In genomic region chr10:78134400-78134799, GRCm38 (mm10) we compare ENCODE assay signal across 10 mouse cellular contexts. TPM values are rescaled to one million over a fixed set of nuclear protein-coding genes. Genes with fewer than 3 reads are reported as not detected.
DNase-seq lines count a peak whose midpoint lies in the region; ATAC-seq and TF ChIP-seq lines count a peak whose summit lies in the region.
"Had no signal": no experiment of that assay in that cellular context is flagged by ENCODE, and none has a peak within 500 bp of the region (broad histone marks: within the 10 kb centered on the region; RNA-seq: fewer than 3 reads in every experiment).

No protein-coding gene starts in this region.

- no peak for DNase-seq in gastrocnemius, adult 2 months
- DNase-seq in gastrocnemius, postnatal 14 days = no peak
- no peak for DNase-seq in midbrain, embryonic 11.5 days (ENCODE audit: low spot score, missing footprints)
- peak; percentile 28 for DNase-seq in thymus, postnatal 25 days
- DNase-seq in adrenal gland, postnatal 10 days = no peak
- DNase-seq in hindbrain, postnatal 0 days (ENCODE audit: low spot score) = no peak
- DNase-seq: cerebellum, adult 11-12 months; right cerebral cortex, postnatal 25 days had no signal

- no peaks in the 10 kb centered on the region for H3K27me3 ChIP-seq in midbrain, embryonic 13.5 days
- H3K27me3 ChIP-seq in midbrain, embryonic 11.5 days (ENCODE audit: control insufficient read depth, insufficient read depth, low read length) = no peaks in the 10 kb centered on the region
- no peaks in the 10 kb centered on the region for H3K27me3 ChIP-seq in limb, embryonic 13.5 days
- no peaks in the 10 kb centered on the region for H3K27me3 ChIP-seq in hindbrain, postnatal 0 days (ENCODE audit: insufficient read depth, low read length)

- no peak for TF ChIP-seq CTCF in gastrocnemius, adult 2 months (IDR thresholded peaks at IDR 0.05)
- TF ChIP-seq CTCF in hindbrain, postnatal 0 days (IDR thresholded peaks at IDR 0.05; ENCODE audit: low read depth) = no peak

- WGBS in midbrain, embryonic 13.5 days = 77% methylated on average over 4 of the region's 4 CpGs
- WGBS in midbrain, embryonic 11.5 days = 66% methylated on average over 4 of the region's 4 CpGs
- 73% methylated on average over 4 of the region's 4 CpGs for WGBS in limb, embryonic 13.5 days
- 75% methylated on average over 4 of the region's 4 CpGs for WGBS in hindbrain, postnatal 0 days

- H3K36me3 ChIP-seq in midbrain, embryonic 13.5 days = no peaks in the 10 kb centered on the region
- no peaks in the 10 kb centered on the region for H3K36me3 ChIP-seq in midbrain, embryonic 11.5 days (ENCODE audit: control insufficient read depth, insufficient read depth, low read length)
- no peaks in the 10 kb centered on the region for H3K36me3 ChIP-seq in limb, embryonic 13.5 days
- H3K36me3 ChIP-seq in hindbrain, postnatal 0 days (ENCODE audit: insufficient read depth, low read length) = no peaks in the 10 kb centered on the region

- intact Hi-C loops in gastrocnemius, adult 2 months (cut with DNase I) = no loop called here
- intact Hi-C loops in gastrocnemius, postnatal 14 days (cut with DNase I; ENCODE audit: low total_unique reads) = no loop called here

- peak overlapping the region; percentile 51; the same call in 1 of the 2 replicates for H3K27ac ChIP-seq in gastrocnemius, adult 2 months
- H3K27ac ChIP-seq in midbrain, embryonic 13.5 days = no peak overlapping the region
- H3K27ac ChIP-seq in midbrain, embryonic 11.5 days (ENCODE audit: low read depth, low read length) = no peak overlapping the region
- no peak overlapping the region for H3K27ac ChIP-seq in limb, embryonic 13.5 days
- no peak overlapping the region for H3K27ac ChIP-seq in hindbrain, postnatal 0 days

- no peak for ATAC-seq in midbrain, embryonic 13.5 days
- no peak for ATAC-seq in midbrain, embryonic 11.5 days (ENCODE audit: low FRiP score)
- no peak for ATAC-seq in limb, embryonic 13.5 days (ENCODE audit: low FRiP score, low read depth)
- no peak for ATAC-seq in hindbrain, postnatal 0 days

- H3K9ac ChIP-seq in midbrain, embryonic 13.5 days (replicated peaks) = 0 out of 2 replicates have a peak overlapping the region, but pooled peaks have one; percentile 10
- no peak overlapping the region for H3K9ac ChIP-seq in midbrain, embryonic 11.5 days (ENCODE audit: low read length)
- peak overlapping the region; percentile 31; the same call in 1 of the 2 replicates for H3K9ac ChIP-seq in limb, embryonic 13.5 days
- no peak overlapping the region for H3K9ac ChIP-seq in hindbrain, postnatal 0 days (replicated peaks; ENCODE audit: low read length)

- no peak overlapping the region for H3K4me3 ChIP-seq in gastrocnemius, adult 2 months
- H3K4me3 ChIP-seq in midbrain, embryonic 13.5 days (replicated peaks) = no peak overlapping the region
- H3K4me3 ChIP-seq in midbrain, embryonic 11.5 days (ENCODE audit: low read depth, low read length) = no peak overlapping the region
- H3K4me3 ChIP-seq in limb, embryonic 13.5 days = no peak overlapping the region
- no peak overlapping the region for H3K4me3 ChIP-seq in hindbrain, postnatal 0 days (ENCODE audit: low read length)

- no peak overlapping the region for H3K4me2 ChIP-seq in midbrain, embryonic 13.5 days (replicated peaks)
- H3K4me2 ChIP-seq in midbrain, embryonic 11.5 days = no peak overlapping the region
- peak overlapping the region; percentile 52; the same call in 1 of the 2 replicates for H3K4me2 ChIP-seq in limb, embryonic 13.5 days (replicated peaks)
- no peak overlapping the region for H3K4me2 ChIP-seq in hindbrain, postnatal 0 days (ENCODE audit: low read depth, low read length)

- H3K4me1 ChIP-seq in midbrain, embryonic 13.5 days (replicated peaks) = peaks cover 12% of the 10 kb centered on the region
- H3K4me1 ChIP-seq in midbrain, embryonic 11.5 days (ENCODE audit: control insufficient read depth, insufficient read depth, low read length) = 0 out of 2 replicates have a peak, but pooled peaks cover 4% of the 10 kb centered on the region
- H3K4me1 ChIP-seq in limb, embryonic 13.5 days = peaks cover 38% of the 10 kb centered on the region
- H3K4me1 ChIP-seq in hindbrain, postnatal 0 days (ENCODE audit: insufficient read depth, low read length) = 0 out of 2 replicates have a peak, but pooled peaks cover 7% of the 10 kb centered on the region

- no peaks in the 10 kb centered on the region for H3K9me3 ChIP-seq in midbrain, embryonic 13.5 days
- no peaks in the 10 kb centered on the region for H3K9me3 ChIP-seq in midbrain, embryonic 11.5 days (ENCODE audit: control insufficient read depth, low read length)
- H3K9me3 ChIP-seq in limb, embryonic 13.5 days = no peaks in the 10 kb centered on the region
- no peaks in the 10 kb centered on the region for H3K9me3 ChIP-seq in hindbrain, postnatal 0 days (ENCODE audit: low read length)

RNA-seq across cellular contexts. Expression of gene D10Jhu81e, which starts 35.2 kb away (rescaled TPM):
- 100 to 1,000 TPM; 231 to 289 TPM for total RNA-seq in gastrocnemius, adult 2 months (2021)
- 100 to 1,000 TPM; 146 to 175 TPM for total RNA-seq in gastrocnemius, postnatal 14 days (2021)
- 20.3 and 22.7 TPM in 2 replicates for polyA plus RNA-seq in midbrain, embryonic 13.5 days (2015; fragmentation: Nextera tagmentation; extraction: Ambion mirVana)
- 18.4 and 20.9 TPM in 2 replicates for polyA plus RNA-seq in midbrain, embryonic 11.5 days (2014; fragmentation: Nextera tagmentation; extraction: Ambion mirVana)
- 34.7 and 34.8 TPM in 2 replicates for polyA plus RNA-seq in limb, embryonic 13.5 days (2015; fragmentation: Nextera tagmentation; extraction: Ambion mirVana)
- total RNA-seq in adrenal gland, postnatal 10 days (2021) = 100 to 1,000 TPM; 253 to 281 TPM
- 110 and 115 TPM in 2 replicates for total RNA-seq in hindbrain, postnatal 0 days (2014; rRNA removed)
- 31.5 and 32.2 TPM in 2 replicates for polyA plus RNA-seq in hindbrain, postnatal 0 days (2015; fragmentation: Nextera tagmentation; extraction: Ambion mirVana)

RNA-seq across cellular contexts. Expression of gene Pwp2, which starts 50.5 kb away (rescaled TPM):
- total RNA-seq in gastrocnemius, adult 2 months (2021) = 10 to 100 TPM; 10.7 to 11.0 TPM
- total RNA-seq in gastrocnemius, postnatal 14 days (2021) = 1 to 10 TPM; 8.2 to 8.8 TPM
- 16.8 and 18.1 TPM in 2 replicates for polyA plus RNA-seq in midbrain, embryonic 13.5 days (2015; fragmentation: Nextera tagmentation; extraction: Ambion mirVana)
- polyA plus RNA-seq in midbrain, embryonic 11.5 days (2014; fragmentation: Nextera tagmentation; extraction: Ambion mirVana) = 17.2 and 19.0 TPM in 2 replicates
- polyA plus RNA-seq in limb, embryonic 13.5 days (2015; fragmentation: Nextera tagmentation; extraction: Ambion mirVana) = 21.1 and 22.5 TPM in 2 replicates
- total RNA-seq in adrenal gland, postnatal 10 days (2021) = 10 to 100 TPM; 13.2 to 14.9 TPM
- total RNA-seq in hindbrain, postnatal 0 days (2014; rRNA removed) = 18.5 and 22.4 TPM in 2 replicates
- 11.3 and 11.7 TPM in 2 replicates for polyA plus RNA-seq in hindbrain, postnatal 0 days (2015; fragmentation: Nextera tagmentation; extraction: Ambion mirVana)

Comparison
In these comparisons a context has a peak if more than half of its experiments do, and no peak if none do; other contexts are left out.
1. H3K9ac ChIP-seq: peak in midbrain, embryonic 13.5 days (single experiment) and limb, embryonic 13.5 days (single experiment); none in midbrain, embryonic 11.5 days (single experiment) and hindbrain, postnatal 0 days (single experiment).